Mouse (Mus musculus) spleen, postnatal 4 days (tissue): ENCODE results near the gene Sorbs2.

Experiments used
- DNase-seq, 2 experiments: peaks; one replicate each; pipeline ENCODE4 v3.0.0; 2022; ENCODE audit warnings: low spot score in 2 of 2

The Sorbs2 gene

GRCm38 (mm10) chr8:45507634-45508321 lies at the start of gene Sorbs2:
Gene Sorbs2 (plus strand): TSS chr8:45507788.
- no peak for DNase-seq

GRCm38 (mm10) chr8:45457874-45458273 lies 49.7 kb upstream of the Sorbs2 start:
- no peak for DNase-seq

GRCm38 (mm10) chr8:45469006-45469405 lies 38.6 kb upstream of the Sorbs2 start:
- no peak for DNase-seq

GRCm38 (mm10) chr8:45469507-45470178 lies 37.9 kb upstream of the Sorbs2 start:
- DNase-seq, result no peak

GRCm38 (mm10) chr8:45480886-45481285 lies 26.7 kb upstream of the Sorbs2 start:
- no peak for DNase-seq

GRCm38 (mm10) chr8:45486281-45486680 lies 21.3 kb upstream of the Sorbs2 start:
- DNase-seq, result no peak

GRCm38 (mm10) chr8:45503971-45504370 lies 3.6 kb upstream of the Sorbs2 start:
- DNase-seq, result no peak

- no peak for DNase-seq
Measured at GRCm38 (mm10) chr8:45506376-45506775, 1.2 kb upstream of the Sorbs2 start.

- DNase-seq, result no peak
Measured at GRCm38 (mm10) chr8:45507277-45507633, 333 bp upstream of the Sorbs2 start.

GRCm38 (mm10) chr8:45508521-45509104 lies 1.0 kb downstream of the Sorbs2 start:
- no peak for DNase-seq

GRCm38 (mm10) chr8:45512369-45512768 lies 4.8 kb downstream of the Sorbs2 start:
- DNase-seq, result no peak

GRCm38 (mm10) chr8:45521595-45521994 lies 14.0 kb downstream of the Sorbs2 start:
- no peak for DNase-seq

- DNase-seq, result no peak
Measured at GRCm38 (mm10) chr8:45527708-45528107, 20.1 kb downstream of the Sorbs2 start.

- DNase-seq, result no peak
Measured at GRCm38 (mm10) chr8:45528890-45529289, 21.3 kb downstream of the Sorbs2 start.

- no peak for DNase-seq
Measured at GRCm38 (mm10) chr8:45536578-45536977, 29.0 kb downstream of the Sorbs2 start.

GRCm38 (mm10) chr8:45540513-45540912 lies 32.9 kb downstream of the Sorbs2 start:
- DNase-seq, result no peak

GRCm38 (mm10) chr8:45552175-45552574 lies 44.6 kb downstream of the Sorbs2 start:
- DNase-seq, result no peak

- no peak for DNase-seq
Measured at GRCm38 (mm10) chr8:45554627-45555026, 47.0 kb downstream of the Sorbs2 start.

GRCm38 (mm10) chr8:45557936-45558335 lies 50.3 kb downstream of the Sorbs2 start:
- no peak for DNase-seq

- no peak for DNase-seq
Measured at GRCm38 (mm10) chr8:45558426-45558825, 50.8 kb downstream of the Sorbs2 start.

GRCm38 (mm10) chr8:45559176-45559820 lies 51.7 kb downstream of the Sorbs2 start:
- DNase-seq, result no peak

- no peak for DNase-seq
Measured at GRCm38 (mm10) chr8:45565189-45565588, 57.6 kb downstream of the Sorbs2 start.

- no peak for DNase-seq
Measured at GRCm38 (mm10) chr8:45570117-45570516, 62.5 kb downstream of the Sorbs2 start.
